15 mouse cellular contexts compared by ENCODE assay signal in the genomic region with DNA sequence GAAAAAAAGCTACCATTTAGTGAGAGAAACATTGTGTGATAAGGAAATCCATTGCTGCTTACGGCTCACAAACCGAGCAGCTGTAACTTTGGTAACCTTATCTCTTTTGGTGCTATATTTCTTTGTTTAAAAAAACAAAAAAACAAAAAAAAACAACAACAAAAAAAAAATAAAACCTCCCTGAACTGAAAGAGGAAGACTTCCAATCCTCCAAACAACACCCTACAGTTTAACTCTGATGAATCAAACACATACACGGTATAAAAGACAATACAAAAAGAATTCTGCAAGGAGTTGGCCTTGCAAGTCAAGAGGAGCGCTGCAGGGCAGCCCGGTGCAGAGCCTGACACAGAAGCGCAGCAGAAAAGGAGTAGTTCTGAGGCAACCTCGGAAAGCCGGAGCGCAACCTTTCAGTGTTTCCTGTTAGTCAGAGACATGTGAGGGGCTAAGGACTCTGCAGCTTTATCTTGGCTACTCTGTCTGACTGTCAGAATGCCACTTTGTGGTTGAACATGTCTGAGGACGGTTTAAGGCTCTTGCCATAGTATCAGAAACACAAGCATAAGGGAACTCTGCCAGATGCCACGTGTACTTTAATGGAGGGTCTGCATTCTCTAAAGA. TPM values are rescaled to one million over a fixed set of nuclear protein-coding genes. Genes with fewer than 3 reads are reported as not detected.
DNase-seq lines count a peak whose midpoint lies in the region; ATAC-seq and TF ChIP-seq lines count a peak whose summit lies in the region.
"Had no signal": no experiment of that assay in that cellular context is flagged by ENCODE, and none has a peak within 500 bp of the region (broad histone marks: within the 10 kb centered on the region; RNA-seq: fewer than 3 reads in every experiment).

No protein-coding gene starts in this region.

- H3K27me3 ChIP-seq in hindbrain, embryonic 13.5 days: no peaks in the 10 kb centered on the region
- H3K27me3 ChIP-seq in hindbrain, embryonic 11.5 days (ENCODE audit: control insufficient read depth, insufficient read depth, low read length): no peaks in the 10 kb centered on the region
- H3K27me3 ChIP-seq in stomach, postnatal 0 days (ENCODE audit: control insufficient read depth, insufficient read depth, low read length): no peaks in the 10 kb centered on the region
- H3K27me3 ChIP-seq: heart, embryonic 15.5 days; lung, embryonic 15.5 days had no signal

- no peak for TF ChIP-seq EP300 in stomach, postnatal 0 days (optimal IDR thresholded peaks at IDR 0.05)

- peaks cover 7% of the 10 kb centered on the region for H3K4me1 ChIP-seq in hindbrain, embryonic 13.5 days (replicated peaks)
- H3K4me1 ChIP-seq in hindbrain, embryonic 11.5 days (replicated peaks; ENCODE audit: control insufficient read depth, insufficient read depth, low read length): no peaks in the 10 kb centered on the region
- peaks cover 2% of the 10 kb centered on the region; the same call in 1 of the 2 replicates for H3K4me1 ChIP-seq in stomach, postnatal 0 days (replicated peaks; ENCODE audit: control insufficient read depth, insufficient read depth)

- H3K9ac ChIP-seq in hindbrain, embryonic 13.5 days: no peak overlapping the region
- H3K9ac ChIP-seq in hindbrain, embryonic 11.5 days (ENCODE audit: low read depth, low read length): no peak overlapping the region
- H3K9ac ChIP-seq in stomach, postnatal 0 days (ENCODE audit: low read length): no peak overlapping the region
- H3K9ac ChIP-seq: heart, embryonic 15.5 days; lung, embryonic 15.5 days had no signal

- 0 out of 2 replicates have a peak overlapping the region, but pooled peaks have one; percentile 30 for H3K27ac ChIP-seq in hindbrain, embryonic 13.5 days
- H3K27ac ChIP-seq in hindbrain, embryonic 11.5 days (ENCODE audit: low read depth, low read length): no peak overlapping the region
- H3K27ac ChIP-seq in stomach, postnatal 0 days (replicated peaks): no peak overlapping the region
- H3K27ac ChIP-seq: heart, embryonic 15.5 days; lung, embryonic 15.5 days had no signal

- no peak overlapping the region for H3K4me3 ChIP-seq in hindbrain, embryonic 13.5 days
- H3K4me3 ChIP-seq in hindbrain, embryonic 11.5 days (ENCODE audit: low read depth, low read length): no peak overlapping the region
- no peak overlapping the region for H3K4me3 ChIP-seq in stomach, postnatal 0 days (ENCODE audit: low read depth, low read length)
- H3K4me3 ChIP-seq: heart, embryonic 15.5 days; lung, embryonic 15.5 days had no signal

- TF ChIP-seq CTCF in stomach, postnatal 0 days (IDR thresholded peaks at IDR 0.05; ENCODE audit: low read depth): no peak

- no peaks in the 10 kb centered on the region for H3K9me3 ChIP-seq in hindbrain, embryonic 13.5 days
- no peaks in the 10 kb centered on the region for H3K9me3 ChIP-seq in hindbrain, embryonic 11.5 days (ENCODE audit: control insufficient read depth, low read length)
- no peaks in the 10 kb centered on the region for H3K9me3 ChIP-seq in stomach, postnatal 0 days (ENCODE audit: control insufficient read depth, low read length)
- H3K9me3 ChIP-seq: heart, embryonic 15.5 days; lung, embryonic 15.5 days had no signal

- no peak for ATAC-seq in hindbrain, embryonic 13.5 days (ENCODE audit: low FRiP score)
- ATAC-seq in hindbrain, embryonic 11.5 days (ENCODE audit: low FRiP score): no peak
- ATAC-seq in common myeloid progenitor, adult 5-6 weeks (replicated peaks; ENCODE audit: low read depth, poor library complexity, severe bottlenecking): peak; percentile 73
- ATAC-seq in stomach, postnatal 0 days (ENCODE audit: low FRiP score, low TSS enrichment): no peak
- ATAC-seq: forebrain, embryonic 16.5 days had no signal

- H3K4me2 ChIP-seq in hindbrain, embryonic 13.5 days: no peak overlapping the region
- no peak overlapping the region for H3K4me2 ChIP-seq in hindbrain, embryonic 11.5 days (replicated peaks; ENCODE audit: low read depth, low read length)
- no peak overlapping the region for H3K4me2 ChIP-seq in stomach, postnatal 0 days (replicated peaks; ENCODE audit: low read depth)
- H3K4me2 ChIP-seq: heart, embryonic 15.5 days; lung, embryonic 15.5 days had no signal

- no peaks in the 10 kb centered on the region for H3K36me3 ChIP-seq in hindbrain, embryonic 13.5 days
- no peaks in the 10 kb centered on the region for H3K36me3 ChIP-seq in hindbrain, embryonic 11.5 days (ENCODE audit: control insufficient read depth, insufficient read depth, low read length)
- no peaks in the 10 kb centered on the region for H3K36me3 ChIP-seq in stomach, postnatal 0 days (ENCODE audit: control insufficient read depth, insufficient read depth, low read length)
- H3K36me3 ChIP-seq: heart, embryonic 15.5 days; lung, embryonic 15.5 days had no signal

- DNase-seq in hindbrain, embryonic 11.5 days (ENCODE audit: low spot score): no peak
- DNase-seq in T-cell, adult 2 months (ENCODE audit: low spot score): peak; percentile 25
- DNase-seq in stomach, postnatal 0 days (ENCODE audit: low spot score): peak; percentile 13
- DNase-seq in layer of hippocampus, adult 11-12 months (ENCODE audit: low spot score): no peak
- DNase-seq in heart, postnatal 36 days: no peak
- DNase-seq in cerebellum, adult 9-10 months: no peak
- DNase-seq: cerebellum, adult 9-11 months; heart, adult 18-20 months; kidney, adult 9 months; spleen, adult 18-20 months had no signal

- WGBS in hindbrain, embryonic 13.5 days: 77% methylated on average over 11 of the region's 11 CpGs
- WGBS in hindbrain, embryonic 11.5 days: 81% methylated on average over 11 of the region's 11 CpGs
- 80% methylated on average over 11 of the region's 11 CpGs for WGBS in stomach, postnatal 0 days

- intact Hi-C loops in heart, postnatal 36 days (cut with DNase I): no loop called here

RNA-seq across cellular contexts. Expression of a gene that starts 48.5 kb away (rescaled TPM):
- polyA plus RNA-seq in hindbrain, embryonic 13.5 days (2015; fragmentation: Nextera tagmentation; extraction: Ambion mirVana): 22.9 and 28.6 TPM in 2 replicates
- polyA plus RNA-seq in hindbrain, embryonic 11.5 days (2014; fragmentation: Nextera tagmentation; extraction: Ambion mirVana): 19.6 and 31.9 TPM in 2 replicates
- total RNA-seq in common myeloid progenitor, adult 5-6 weeks (2017): 10.5 and 13.8 TPM in 2 replicates
- 12.6 and 14.3 TPM in 2 replicates for polyA plus RNA-seq in stomach, postnatal 0 days (2015; fragmentation: Nextera tagmentation; extraction: Ambion mirVana)
- 10 to 100 TPM in 1 of 2 experiments, 1 to 10 TPM in 1; 8.0 to 11.1 TPM for total RNA-seq in heart, postnatal 36 days (2021)

Comparison
In these comparisons a context has a peak if more than half of its experiments do, and no peak if none do; other contexts are left out.
1. DNase-seq: peak in T-cell, adult 2 months (single experiment) and stomach, postnatal 0 days (single experiment); none in hindbrain, embryonic 11.5 days (single experiment), layer of hippocampus, adult 11-12 months (single experiment), heart, postnatal 36 days (0 of 2) and cerebellum, adult 9-10 months (single experiment).